Mouse (Mus musculus) C2C12 (cell line): ENCODE data around the gene Card19. TPM values are rescaled to one million over a fixed set of nuclear protein-coding genes. Genes with fewer than 3 reads are reported as not detected.

ENCODE experiments used
- H3K27me3 ChIP-seq: one replicate; pipeline ENCODE4 v1.6.1; 2011; ENCODE audit not compliant: control insufficient read depth, insufficient read depth, insufficient read length
- H3K36me3 ChIP-seq: one replicate; pipeline ENCODE4 v1.6.1; 2011; ENCODE audit not compliant: control insufficient read depth, insufficient read depth
- H3K4me3 ChIP-seq: one replicate; pipeline ENCODE4 v1.5.1; 2011; ENCODE audit warnings: mild to moderate bottlenecking, control low read depth; ENCODE audit not compliant: poor library complexity, insufficient read depth, severe bottlenecking
- H3K79me2 ChIP-seq: one replicate; pipeline ENCODE4 v1.6.1; 2011; ENCODE audit not compliant: control insufficient read depth, insufficient read depth
- H3K79me3 ChIP-seq: one replicate; pipeline ENCODE4 v1.6.1; 2011; ENCODE audit warnings: low read depth, control low read depth
- H3ac ChIP-seq: one replicate; pipeline ENCODE3; 2011; ENCODE audit warnings: low read depth; ENCODE audit not compliant: control insufficient read depth, insufficient read length
- CEBPB ChIP-seq: IDR thresholded peaks from one replicate; pipeline ENCODE4 v1.6.1; 2011; ENCODE audit warnings: low read depth, mild to moderate bottlenecking, control low read depth, moderate library complexity
- CTCF ChIP-seq: IDR thresholded peaks from one replicate; pipeline ENCODE4 v1.5.1; 2011; ENCODE audit not compliant: control insufficient read depth, insufficient read depth, insufficient read length
- FOSL1 ChIP-seq: IDR thresholded peaks from one replicate; pipeline ENCODE4 v1.8.0; 2011; ENCODE audit warnings: mild to moderate bottlenecking, low read length; ENCODE audit not compliant: poor library complexity, insufficient read depth, severe bottlenecking
- MAX ChIP-seq: IDR thresholded peaks from one replicate; pipeline ENCODE4 v1.6.1; 2011; ENCODE audit warnings: mild to moderate bottlenecking, control low read depth
- MYOD1 ChIP-seq: IDR thresholded peaks from one replicate; pipeline ENCODE4 v1.6.1; 2011; ENCODE audit warnings: low read depth; ENCODE audit not compliant: control insufficient read depth, insufficient read length
- MYOG ChIP-seq: IDR thresholded peaks from one replicate; pipeline ENCODE4 v1.6.1; 2011; ENCODE audit not compliant: control insufficient read depth, insufficient read length; ENCODE audit errors: extremely low read depth
- USF1 ChIP-seq: IDR thresholded peaks from one replicate; pipeline ENCODE4 v1.6.1; 2011; ENCODE audit warnings: low read depth, mild to moderate bottlenecking, control low read depth, moderate library complexity
- polyA plus RNA-seq: library from polyadenylated mRNA; unstranded; fragments of >200 nt; fragmentation: generic; extraction: Trizol; gene quantifications from one replicate; pipeline ENCODE4 v1.2.1, GENCODE M21; 2012; ENCODE audit warnings: missing spikeins

The Card19 gene
- polyA plus RNA-seq, 1 experiment: 159 TPM

DNA sequence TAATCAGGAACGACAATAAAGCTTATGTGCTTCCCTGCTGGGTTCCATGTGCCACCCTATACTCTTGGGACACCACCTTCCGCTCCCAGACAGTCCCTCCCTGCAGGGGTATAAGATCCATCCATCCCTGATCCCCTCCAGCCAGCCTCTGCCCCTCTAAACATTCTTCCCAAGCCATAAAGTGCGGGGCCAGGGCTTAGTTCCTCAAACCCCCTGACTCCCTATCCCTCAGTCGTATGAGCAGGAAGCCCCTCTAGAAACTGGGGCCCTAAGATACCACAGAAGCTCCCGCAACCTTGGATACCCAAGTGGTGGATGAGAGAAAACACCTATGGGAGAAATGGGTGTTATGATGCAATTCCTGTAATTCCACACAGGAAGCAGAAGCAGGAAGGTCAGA, 19.6 kb downstream of the Card19 start:
- TF ChIP-seq MYOD1 (no peak), CEBPB (no peak), CTCF (no peak), MAX (no peak), MYOG (no peak), FOSL1 (no peak), USF1 (no peak)

DNA sequence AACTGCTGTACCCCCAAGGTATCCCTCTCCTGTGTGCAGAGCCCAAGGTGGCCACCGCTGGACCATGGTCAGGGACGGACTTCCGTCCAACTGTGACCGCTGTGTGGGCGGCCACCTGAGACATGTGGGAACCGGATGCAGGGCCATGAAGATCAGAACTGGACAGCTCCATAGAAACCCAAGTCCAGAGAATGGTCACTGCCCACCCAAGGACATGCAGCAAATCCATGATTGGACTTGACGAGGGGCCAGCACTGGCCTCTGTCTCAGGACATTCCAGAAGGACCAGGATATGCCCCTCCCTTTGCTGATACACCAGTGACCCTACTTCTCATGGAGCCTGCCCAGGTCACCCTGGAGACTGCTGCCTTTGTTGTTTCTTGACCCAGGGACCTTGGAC, 20.2 kb downstream of the Card19 start:
- Histone ChIP-seq H3ac (no peak overlapping the region), H3K79me3 (no peaks in the 10 kb centered on the region), H3K79me2 (no peaks in the 10 kb centered on the region), H3K36me3 (peaks cover 7% of the 10 kb centered on the region), H3K4me3 (no peak overlapping the region), H3K27me3 (no peaks in the 10 kb centered on the region)
- TF ChIP-seq MYOD1 (no peak), USF1 (no peak), CTCF (no peak), CEBPB (no peak), FOSL1 (no peak), MAX (no peak), MYOG (no peak)

More for the DNA sequence above, 19.6 kb downstream of the Card19 start:
- Histone ChIP-seq H3K79me3 (no peaks in the 10 kb centered on the region), H3K27me3 (no peaks in the 10 kb centered on the region), H3K4me3 (no peak overlapping the region), H3K36me3 (peaks cover 7% of the 10 kb centered on the region), H3K79me2 (no peaks in the 10 kb centered on the region), H3ac (no peak overlapping the region)

DNA sequence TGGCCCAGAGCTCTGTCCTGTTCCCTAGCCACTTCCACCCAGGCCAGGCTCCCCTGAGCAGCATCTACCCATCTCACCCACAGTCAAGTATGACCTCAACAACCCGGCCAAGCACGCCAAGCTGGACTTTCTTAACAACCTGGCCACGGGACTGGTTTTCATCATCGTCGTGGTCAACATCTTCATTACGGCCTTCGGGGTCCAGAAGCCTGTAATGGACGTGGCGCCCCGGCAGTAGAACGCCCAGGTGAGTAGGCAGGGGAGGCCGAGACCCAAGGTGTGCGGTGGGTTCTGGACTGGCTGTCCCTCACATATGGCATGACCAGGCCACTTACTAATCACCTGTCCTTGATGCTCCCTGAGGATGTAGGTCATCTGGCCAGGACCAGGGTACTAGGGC, 21.0 kb downstream of the Card19 start:
- H3K79me2 ChIP-seq: no peaks in the 10 kb centered on the region
- no peak overlapping the region for H3ac ChIP-seq
- H3K27me3 ChIP-seq: no peaks in the 10 kb centered on the region
- no peak overlapping the region for H3K4me3 ChIP-seq
- no peaks in the 10 kb centered on the region for H3K79me3 ChIP-seq
- no peak for TF ChIP-seq MYOD1
- TF ChIP-seq USF1: no peak
- no peak for TF ChIP-seq MAX
- TF ChIP-seq MYOG: no peak
- TF ChIP-seq CEBPB: no peak
- no peak for TF ChIP-seq FOSL1
- TF ChIP-seq CTCF: no peak
- H3K36me3 ChIP-seq: peaks cover 7% of the 10 kb centered on the region

GRCm38 (mm10) chr13:49193650-49194049, 22.2 kb downstream of the Card19 start:
- Histone ChIP-seq H3K27me3 (no peaks in the 10 kb centered on the region), H3ac (no peak overlapping the region), H3K79me2 (peaks cover 10% of the 10 kb centered on the region), H3K4me3 (no peak overlapping the region), H3K36me3 (peaks cover 7% of the 10 kb centered on the region), H3K79me3 (peaks cover 1% of the 10 kb centered on the region)
- TF ChIP-seq MYOG: no peak
- no peak for TF ChIP-seq MAX
- no peak for TF ChIP-seq MYOD1
- no peak for TF ChIP-seq FOSL1
- no peak for TF ChIP-seq USF1
- no peak for TF ChIP-seq CEBPB
- TF ChIP-seq CTCF: no peak

DNA sequence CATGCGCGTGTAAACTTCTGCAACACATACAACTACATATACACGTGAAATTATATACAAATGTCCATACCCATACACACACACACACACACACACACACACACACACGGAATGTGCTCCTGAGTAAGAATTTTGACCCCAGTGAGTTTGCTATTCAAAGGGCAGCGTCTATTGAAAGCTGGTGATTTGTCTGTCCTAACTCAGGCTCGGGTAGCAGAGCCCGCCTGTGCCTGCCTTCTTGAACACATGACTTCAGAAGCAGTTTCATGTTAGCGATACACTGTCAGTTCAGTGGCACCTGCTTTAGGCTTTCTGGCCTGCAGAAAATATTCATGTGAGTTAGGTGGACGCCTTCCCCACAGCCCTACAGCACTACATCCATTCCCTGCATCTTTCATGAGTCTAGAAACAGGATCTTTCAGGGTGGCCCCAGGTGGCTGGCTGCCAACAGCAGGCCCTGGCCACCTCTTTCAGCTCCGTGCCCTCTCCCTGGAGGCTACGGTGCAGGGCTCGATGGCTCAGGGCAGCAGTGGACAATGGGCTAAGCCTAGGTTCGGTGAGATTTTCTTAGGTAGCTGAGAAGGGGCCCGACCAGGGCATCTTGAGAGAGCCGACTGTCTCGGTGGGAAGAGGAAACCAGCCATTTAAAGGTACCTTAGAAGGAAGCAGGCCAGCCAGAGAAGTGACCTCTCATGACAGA, 23.5 kb downstream of the Card19 start:
- H3K27me3 ChIP-seq: no peaks in the 10 kb centered on the region
- peaks cover 16% of the 10 kb centered on the region for H3K79me2 ChIP-seq
- H3ac ChIP-seq: no peak overlapping the region
- peaks cover 1% of the 10 kb centered on the region for H3K79me3 ChIP-seq
- H3K36me3 ChIP-seq: peaks cover 7% of the 10 kb centered on the region
- no peak overlapping the region for H3K4me3 ChIP-seq
- TF ChIP-seq USF1 (no peak), CEBPB (no peak), CTCF (no peak), FOSL1 (no peak), MYOG (no peak), MAX (no peak), MYOD1 (no peak)

DNA sequence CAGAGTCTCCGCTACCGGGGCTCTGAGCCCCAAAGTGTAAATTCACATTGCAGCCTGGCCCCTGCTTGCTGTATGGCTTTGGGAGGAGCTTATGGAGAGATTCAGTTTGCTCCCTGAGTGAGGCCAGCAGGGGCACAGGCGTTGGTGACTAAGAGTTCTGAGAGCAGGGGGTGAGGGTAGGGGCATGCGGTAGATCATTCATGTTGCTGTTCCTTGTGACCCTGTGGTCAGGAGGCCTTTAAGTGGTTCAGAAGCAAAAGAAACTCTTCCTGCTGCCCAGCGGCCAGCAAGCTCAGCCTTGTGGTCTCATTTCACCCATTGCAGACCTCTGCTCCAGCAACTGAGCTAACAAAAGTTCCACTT, 24.2 kb downstream of the Card19 start:
- peaks cover 16% of the 10 kb centered on the region for H3K79me2 ChIP-seq
- no peak overlapping the region for H3ac ChIP-seq
- peaks cover 1% of the 10 kb centered on the region for H3K79me3 ChIP-seq
- TF ChIP-seq MYOD1 (no peak), USF1 (no peak), CEBPB (no peak), CTCF (no peak), MAX (no peak), FOSL1 (no peak), MYOG (no peak)
- no peaks in the 10 kb centered on the region for H3K27me3 ChIP-seq
- H3K4me3 ChIP-seq: no peak overlapping the region
- peaks cover 7% of the 10 kb centered on the region for H3K36me3 ChIP-seq
